Mouse (Mus musculus): Measurements from ENCODE around the gene Brsk1. TPM values are rescaled to one million over a fixed set of nuclear protein-coding genes. Genes with fewer than 3 reads are reported as not detected.

Brsk1 gene
- polyA plus RNA-seq, 1 experiment from 2014 or later: not detected

GRCm38 (mm10) chr7:4741672-4742481 is 51.5 kb downstream of the Brsk1 start:
- DNase-seq: peak; percentile 40
- H3K27ac ChIP-seq (ENCODE audit: low read depth): peak overlapping the region; percentile 94
- H3K36me3 ChIP-seq (replicated peaks; ENCODE audit: insufficient read depth, low read length): peaks cover 42% of the 10 kb centered on the region
- TF ChIP-seq EP300 (IDR thresholded peaks at IDR 0.05; ENCODE audit: low read depth) (no peak), CTCF (IDR thresholded peaks at IDR 0.05; ENCODE audit: low read depth) (no peak)
- peaks cover 57% of the 10 kb centered on the region for H3K4me1 ChIP-seq (ENCODE audit: insufficient read depth)
- H3K9me3 ChIP-seq (ENCODE audit: low read length): no peaks in the 10 kb centered on the region
- no peak for ATAC-seq
- H3K9ac ChIP-seq (replicated peaks): peak overlapping the region; percentile 89
- peak overlapping the region; percentile 96 for H3K4me2 ChIP-seq (ENCODE audit: low read depth, low read length)
- peak overlapping the region; percentile 96 for H3K4me3 ChIP-seq (ENCODE audit: low read depth, low read length)
- H3K27me3 ChIP-seq (ENCODE audit: insufficient read depth, low read length): no peaks in the 10 kb centered on the region
- 69% methylated on average over 21 of the region's 21 CpGs for WGBS (ENCODE audit: insufficient replicate concordance)

- peak overlapping the region; percentile 96 for H3K4me3 ChIP-seq (ENCODE audit: low read depth, low read length)
- H3K4me1 ChIP-seq (ENCODE audit: insufficient read depth): peaks cover 62% of the 10 kb centered on the region
Measured at GRCm38 (mm10) chr7:4742482-4742819, 52.0 kb downstream of the Brsk1 start.

GRCm38 (mm10) chr7:4743354-4743753 is 53.0 kb downstream of the Brsk1 start:
- Histone ChIP-seq H3K4me2 (ENCODE audit: low read depth, low read length) (peak overlapping the region; percentile 96), H3K27ac (ENCODE audit: low read depth) (peak overlapping the region; percentile 94), H3K9ac (replicated peaks) (peak overlapping the region; percentile 89), H3K4me1 (ENCODE audit: insufficient read depth) (peaks cover 71% of the 10 kb centered on the region), H3K27me3 (ENCODE audit: insufficient read depth, low read length) (no peaks in the 10 kb centered on the region), H3K4me3 (ENCODE audit: low read depth, low read length) (peak overlapping the region; percentile 96), H3K36me3 (replicated peaks; ENCODE audit: insufficient read depth, low read length) (peaks cover 46% of the 10 kb centered on the region), H3K9me3 (ENCODE audit: low read length) (no peaks in the 10 kb centered on the region)
- peak; percentile 51 for DNase-seq
- ATAC-seq: no peak
- TF ChIP-seq CTCF (IDR thresholded peaks at IDR 0.05; ENCODE audit: low read depth) (no peak), EP300 (IDR thresholded peaks at IDR 0.05; ENCODE audit: low read depth) (peak; percentile 93)
- 37% methylated on average over 2 of the region's 2 CpGs for WGBS (ENCODE audit: insufficient replicate concordance)

More at GRCm38 (mm10) chr7:4742482-4742819, 52.0 kb downstream of the Brsk1 start:
- Histone ChIP-seq H3K9me3 (ENCODE audit: low read length) (no peaks in the 10 kb centered on the region), H3K4me2 (ENCODE audit: low read depth, low read length) (peak overlapping the region; percentile 96), H3K27me3 (ENCODE audit: insufficient read depth, low read length) (no peaks in the 10 kb centered on the region), H3K27ac (ENCODE audit: low read depth) (peak overlapping the region; percentile 94), H3K36me3 (replicated peaks; ENCODE audit: insufficient read depth, low read length) (peaks cover 46% of the 10 kb centered on the region), H3K9ac (replicated peaks) (peak overlapping the region; percentile 89)
- no peak for DNase-seq
- TF ChIP-seq EP300 (IDR thresholded peaks at IDR 0.05; ENCODE audit: low read depth) (no peak), CTCF (IDR thresholded peaks at IDR 0.05; ENCODE audit: low read depth) (no peak)
- ATAC-seq: no peak
- 79% methylated on average over 6 of the region's 6 CpGs for WGBS (ENCODE audit: insufficient replicate concordance)

- no peak for ATAC-seq
- Histone ChIP-seq H3K4me1 (ENCODE audit: insufficient read depth) (peaks cover 71% of the 10 kb centered on the region), H3K4me3 (ENCODE audit: low read depth, low read length) (no peak overlapping the region), H3K27me3 (ENCODE audit: insufficient read depth, low read length) (no peaks in the 10 kb centered on the region), H3K9ac (replicated peaks) (no peak overlapping the region), H3K9me3 (ENCODE audit: low read length) (no peaks in the 10 kb centered on the region), H3K4me2 (ENCODE audit: low read depth, low read length) (no peak overlapping the region), H3K27ac (ENCODE audit: low read depth) (peak overlapping the region; percentile 94), H3K36me3 (replicated peaks; ENCODE audit: insufficient read depth, low read length) (peaks cover 46% of the 10 kb centered on the region)
- no peak for DNase-seq
- 84% methylated on average over 5 of the region's 6 CpGs for WGBS (ENCODE audit: insufficient replicate concordance)
- TF ChIP-seq CTCF (IDR thresholded peaks at IDR 0.05; ENCODE audit: low read depth) (no peak), EP300 (IDR thresholded peaks at IDR 0.05; ENCODE audit: low read depth) (peak; percentile 43; the same call in 1 of the 2 replicates)
Measured at GRCm38 (mm10) chr7:4744886-4745285, 54.5 kb downstream of the Brsk1 start.

GRCm38 (mm10) chr7:4746326-4746980 is 56.0 kb downstream of the Brsk1 start:
- peaks cover 67% of the 10 kb centered on the region for H3K4me1 ChIP-seq (ENCODE audit: insufficient read depth)
- peak overlapping the region; percentile 85 for H3K27ac ChIP-seq (ENCODE audit: low read depth)
- no peak overlapping the region for H3K4me3 ChIP-seq (ENCODE audit: low read depth, low read length)
- peak overlapping the region; percentile 36 for H3K9ac ChIP-seq (replicated peaks)
- TF ChIP-seq EP300 (IDR thresholded peaks at IDR 0.05; ENCODE audit: low read depth) (no peak), CTCF (IDR thresholded peaks at IDR 0.05; ENCODE audit: low read depth) (no peak)
- H3K36me3 ChIP-seq (replicated peaks; ENCODE audit: insufficient read depth, low read length): peaks cover 48% of the 10 kb centered on the region
- H3K9me3 ChIP-seq (ENCODE audit: low read length): no peaks in the 10 kb centered on the region
- ATAC-seq (no peak), DNase-seq (no peak)
- WGBS (ENCODE audit: insufficient replicate concordance): 90% methylated on average over 22 of the region's 22 CpGs
- H3K4me2 ChIP-seq (ENCODE audit: low read depth, low read length): peak overlapping the region; percentile 47
- no peaks in the 10 kb centered on the region for H3K27me3 ChIP-seq (ENCODE audit: insufficient read depth, low read length)

DNA sequence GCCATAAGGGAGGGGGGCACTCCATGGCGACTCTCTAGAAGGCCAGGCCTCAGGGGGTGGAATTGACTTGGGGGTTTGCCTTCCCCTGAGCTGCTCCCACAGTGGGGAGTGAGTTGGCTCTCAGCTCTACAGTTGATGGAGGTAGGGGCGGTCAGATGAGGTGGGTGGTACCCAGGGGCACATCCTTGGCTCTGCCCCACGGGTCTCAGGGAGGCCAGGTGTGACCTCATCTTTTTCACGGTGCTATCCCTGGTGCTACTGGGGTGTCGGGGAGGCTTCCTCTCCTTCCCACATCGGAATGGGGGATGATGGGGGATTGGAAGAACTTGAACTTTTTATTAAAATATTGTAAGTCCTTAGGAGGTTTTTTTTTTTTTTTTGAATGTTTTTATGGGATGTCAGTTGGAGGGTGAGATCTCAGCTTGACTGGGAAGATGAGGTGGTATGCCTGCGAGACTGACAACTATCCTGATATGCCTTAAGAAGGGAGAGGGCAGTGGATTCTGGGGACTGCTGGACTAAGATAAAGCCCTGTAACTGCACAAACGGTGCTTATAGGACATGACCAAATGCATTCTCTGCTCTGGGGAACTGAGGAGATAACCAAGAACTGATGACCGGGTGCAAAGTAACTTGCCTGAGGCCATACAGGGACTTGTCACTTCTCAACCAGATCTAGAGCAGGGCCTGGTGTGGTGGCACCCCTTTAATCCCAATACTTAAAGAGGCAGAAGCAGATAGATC is 56.9 kb downstream of the Brsk1 start:
- Histone ChIP-seq H3K4me2 (ENCODE audit: low read depth, low read length) (peak overlapping the region; percentile 47), H3K4me3 (ENCODE audit: low read depth, low read length) (no peak overlapping the region), H3K36me3 (replicated peaks; ENCODE audit: insufficient read depth, low read length) (peaks cover 45% of the 10 kb centered on the region), H3K9me3 (ENCODE audit: low read length) (no peaks in the 10 kb centered on the region), H3K9ac (replicated peaks) (peak overlapping the region; percentile 36), H3K27ac (ENCODE audit: low read depth) (peak overlapping the region; percentile 85), H3K4me1 (ENCODE audit: insufficient read depth) (peaks cover 67% of the 10 kb centered on the region), H3K27me3 (ENCODE audit: insufficient read depth, low read length) (no peaks in the 10 kb centered on the region)
- DNase-seq (peak; percentile 29), ATAC-seq (peak; percentile 62)
- WGBS (ENCODE audit: insufficient replicate concordance): 63% methylated on average over 9 of the region's 9 CpGs
- no peak for TF ChIP-seq CTCF (IDR thresholded peaks at IDR 0.05; ENCODE audit: low read depth)
- TF ChIP-seq EP300 (IDR thresholded peaks at IDR 0.05; ENCODE audit: low read depth): peak; percentile 95
